Mouse (Mus musculus) heart, postnatal 25 days (tissue): ENCODE data around the gene Sertad4. TPM values are rescaled to one million over a fixed set of nuclear protein-coding genes. Genes with fewer than 3 reads are reported as not detected.
A peak's percentile ranks its signal among the peaks of the same experiment; 100 is the strongest.

Experiments used
- DNase-seq: peaks from one replicate; pipeline ENCODE4 v3.0.0; 2022; ENCODE audit warnings: low spot score
- intact Hi-C: fragments of 180-260 bp; cut with DNase I; formaldehyde crosslinking; loops from one replicate; pipeline ENCODE4 v1.15.1; 2025
- total RNA-seq, 2 experiments: library from RNA; stranded (reverse); gene quantifications; 2 replicates each; pipeline ENCODE4 v1.2.3; 2021

Sertad4 gene
- total RNA-seq, result 1 to 10 TPM; 3.9 to 5.7 TPM

DNA sequence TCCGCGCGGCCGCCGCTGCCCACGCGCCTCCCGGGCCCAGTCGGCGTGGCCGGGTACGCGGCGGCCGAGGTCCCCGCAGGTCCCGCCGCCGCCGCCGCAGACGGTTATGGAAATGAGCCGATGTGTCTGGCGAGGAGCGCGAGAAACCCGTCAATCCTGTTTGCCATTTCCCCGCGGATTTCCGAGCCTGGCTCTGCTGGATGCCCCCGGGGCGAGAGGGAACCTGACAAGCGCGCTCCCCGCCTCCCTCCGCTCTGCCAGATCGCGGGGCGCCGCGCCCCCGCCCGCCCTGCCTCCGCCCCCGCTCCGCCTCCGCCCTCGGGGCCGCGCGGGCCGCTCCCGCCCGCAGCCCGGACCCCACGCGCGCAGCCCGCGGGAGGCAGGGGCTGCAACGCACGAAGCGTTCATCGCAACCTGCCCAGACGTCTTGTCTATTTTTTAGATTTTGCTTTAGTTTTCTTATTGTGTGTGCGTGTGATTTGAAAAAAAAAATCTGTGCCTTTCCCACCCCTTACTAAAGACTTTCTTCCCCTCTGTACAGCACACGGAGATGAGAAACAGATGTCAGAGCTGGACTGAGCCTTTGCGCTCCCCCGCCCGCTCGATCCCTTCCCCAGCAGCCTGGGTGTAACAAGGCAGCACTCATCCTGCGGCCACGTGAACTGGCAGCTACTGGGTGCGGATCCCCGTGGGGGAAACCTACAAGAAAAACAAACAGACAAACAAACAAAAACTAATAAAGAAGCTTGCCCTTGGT, at the start of gene Sertad4:
TSS of gene Sertad4 (minus strand) at position 283 of the 757 bp plus-strand sequence.
- intact Hi-C loops, result no loop called here
- DNase-seq, result peak; percentile 49

DNA sequence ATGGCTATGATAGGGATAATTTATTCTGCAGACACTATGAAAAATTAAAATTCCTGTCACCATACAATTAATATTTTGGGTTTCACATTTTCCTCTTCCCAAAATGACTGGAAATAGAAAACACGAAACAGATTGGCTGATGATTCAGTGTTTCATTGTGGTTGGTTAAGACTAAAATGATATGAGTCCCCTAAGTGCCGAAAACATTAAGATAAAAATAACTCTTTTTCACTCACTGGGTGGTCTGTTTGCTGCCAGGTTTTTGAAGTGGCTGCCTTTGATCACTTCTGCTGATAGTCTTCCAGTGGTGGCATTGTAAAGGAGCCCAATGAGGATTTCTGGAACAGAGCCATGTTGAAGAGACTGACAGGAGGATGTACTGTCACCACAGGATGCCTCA, 46.0 kb upstream of the Sertad4 start:
- intact Hi-C loops, result no loop called here
- DNase-seq, result no peak

DNA sequence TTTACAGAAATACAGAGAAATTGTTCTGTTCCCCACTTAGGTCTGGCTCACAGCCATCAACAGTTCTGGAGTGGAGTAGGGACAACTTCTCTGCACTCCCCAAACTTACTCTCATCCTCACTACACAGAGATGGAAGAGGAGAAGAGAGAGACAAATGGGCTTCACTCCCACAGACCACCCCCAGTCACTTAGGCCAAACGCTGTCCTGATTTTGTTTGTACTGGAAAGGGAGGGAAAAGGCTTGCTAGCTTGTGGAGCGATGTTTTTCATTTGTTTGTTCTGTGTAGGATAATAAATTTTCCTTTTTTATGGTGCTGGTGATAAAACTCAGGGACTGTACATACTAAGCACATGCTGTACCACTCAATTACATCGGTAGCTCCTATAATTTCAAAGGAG, 45.4 kb upstream of the Sertad4 start:
- intact Hi-C loops, result no loop called here
- DNase-seq, result no peak

DNA sequence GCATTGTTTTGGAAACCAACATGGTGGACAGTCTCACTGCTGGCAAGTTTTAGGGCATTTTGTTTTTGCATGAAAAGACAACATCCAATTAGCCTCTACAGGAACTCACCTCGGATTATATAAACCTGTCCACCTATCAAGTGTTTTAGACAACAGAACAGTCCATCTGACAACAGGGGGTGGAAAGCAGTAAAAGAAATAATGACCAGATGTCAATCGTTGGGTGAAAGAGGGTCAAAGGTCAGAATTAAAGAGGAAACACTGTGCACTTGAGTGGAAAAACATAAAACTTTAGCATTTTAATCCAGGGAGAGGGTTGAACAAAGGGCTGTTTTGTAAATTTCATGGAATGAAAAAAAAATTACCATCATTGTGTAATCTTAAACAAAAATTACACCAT, 43.2 kb upstream of the Sertad4 start:
- intact Hi-C loops, result loop anchor here (5.0 kb wide), 1 partner anchor 116 kb away; no protein-coding TSS in a partner anchor
- DNase-seq, result no peak

DNA sequence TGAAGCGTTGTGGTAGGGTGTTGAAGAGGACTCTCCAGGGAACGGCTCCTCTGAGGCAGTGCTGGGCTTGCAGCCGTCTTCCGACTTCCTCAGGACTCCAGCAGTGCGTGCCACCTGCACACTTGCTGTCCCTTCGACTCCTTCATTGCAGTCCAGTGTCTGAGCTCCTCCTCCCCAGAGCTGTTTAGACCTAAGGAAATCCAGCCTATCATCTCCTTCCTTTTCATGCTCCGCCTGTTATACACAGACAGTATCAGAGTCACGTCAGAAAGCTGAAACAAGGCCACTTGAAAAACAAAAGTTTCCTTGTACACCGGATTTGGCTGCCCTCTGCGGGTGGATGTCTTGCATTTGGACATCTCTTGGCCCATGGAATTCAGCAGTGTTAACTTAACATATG, 41.7 kb upstream of the Sertad4 start:
- DNase-seq, result peak; percentile 27
- intact Hi-C loops, result loop anchor here (5.0 kb wide), 1 partner anchor 115 kb away; no protein-coding TSS in a partner anchor

DNA sequence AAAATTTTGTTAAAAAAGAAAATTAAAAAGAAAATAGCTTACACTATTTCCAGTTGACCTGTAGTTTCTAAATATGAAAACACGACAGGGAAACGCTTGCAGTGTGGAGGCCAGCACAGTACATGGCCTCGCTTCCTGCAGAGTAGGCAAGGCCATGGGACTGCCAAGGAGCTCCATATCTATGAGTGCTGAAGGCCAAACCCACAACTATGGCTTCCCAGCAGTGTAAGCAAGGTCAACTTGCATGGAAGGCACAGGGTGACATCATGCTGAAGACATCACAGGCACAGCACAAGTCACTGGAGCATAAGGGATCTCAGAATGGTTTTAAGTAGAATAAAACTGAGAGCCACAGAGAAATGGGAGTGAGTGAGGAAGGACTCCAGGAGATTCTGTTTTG, 40.5 kb upstream of the Sertad4 start:
- no peak for DNase-seq
- intact Hi-C loops, result loop anchor here (5.0 kb wide), 1 partner anchor 114 kb away; no protein-coding TSS in a partner anchor

DNA sequence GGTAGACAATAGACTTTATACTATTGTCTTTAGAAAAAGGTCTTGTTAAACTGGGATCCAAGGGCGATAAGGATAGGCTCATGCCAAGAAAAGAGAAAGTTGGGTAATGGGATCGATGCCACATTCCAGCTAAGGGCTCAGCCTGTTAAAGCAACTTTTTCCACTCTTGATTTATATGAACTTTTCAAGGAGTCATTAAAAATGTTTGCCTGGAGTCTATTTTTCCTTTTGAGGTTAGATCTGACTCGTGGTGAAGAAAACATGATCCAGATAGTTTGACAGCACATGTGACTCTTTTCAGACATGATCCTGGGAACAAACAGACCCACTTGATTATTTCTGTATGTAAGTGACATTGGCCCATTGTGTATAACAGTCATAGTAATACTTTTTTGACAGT, 35.2 kb upstream of the Sertad4 start:
- intact Hi-C loops, result no loop called here
- no peak for DNase-seq

DNA sequence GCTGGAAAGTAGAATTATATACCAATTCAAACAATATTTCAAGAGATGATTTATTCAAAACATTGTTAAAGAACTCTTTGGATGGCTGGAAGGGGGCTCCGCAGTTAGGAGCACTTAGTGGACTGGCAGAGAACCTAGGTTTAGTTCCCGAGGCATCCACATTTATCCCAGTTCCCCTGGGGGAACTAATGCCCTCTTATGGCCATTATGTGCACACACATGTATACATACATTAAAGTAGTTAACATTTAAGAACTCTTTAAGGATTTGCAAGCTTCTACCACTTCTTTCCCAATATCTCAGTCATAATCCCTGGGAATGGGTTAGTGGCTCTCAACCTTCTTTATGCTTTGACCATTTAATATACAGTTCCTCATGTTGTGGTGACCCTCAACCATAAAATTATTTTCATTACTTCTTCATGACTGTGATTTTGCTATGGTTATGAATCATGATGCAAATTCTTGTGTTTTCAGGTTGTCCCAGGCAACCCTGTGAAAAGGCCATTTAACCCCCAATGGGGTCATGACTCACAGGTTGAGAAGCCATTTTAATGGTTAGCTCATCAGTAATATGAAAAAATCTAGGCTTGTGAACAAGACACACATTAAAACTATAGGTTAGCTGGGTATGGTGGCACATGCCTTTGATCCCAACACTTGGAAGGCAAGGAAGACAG, 27.2 kb upstream of the Sertad4 start:
- intact Hi-C loops, result no loop called here
- no peak for DNase-seq

DNA sequence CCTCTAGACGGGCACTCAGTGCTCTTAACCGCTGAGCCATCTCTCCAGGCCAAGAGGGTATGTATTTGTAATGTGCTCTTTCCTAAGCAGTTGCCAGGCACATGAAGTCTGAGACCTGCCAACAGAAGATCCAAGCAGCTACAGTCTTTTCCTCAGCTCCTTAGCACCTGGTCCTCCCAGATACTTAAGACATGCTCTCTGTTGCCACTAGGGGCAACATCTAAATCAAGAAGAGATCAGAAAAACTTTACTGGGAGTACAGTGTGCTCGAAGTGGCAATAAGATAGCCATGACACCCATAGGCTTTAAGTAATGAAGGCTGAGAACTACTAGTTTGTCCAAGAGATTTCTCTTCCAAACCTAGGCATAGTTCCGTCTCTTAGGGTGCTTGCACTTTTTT, 24.6 kb upstream of the Sertad4 start:
- intact Hi-C loops, result no loop called here
- DNase-seq, result no peak

DNA sequence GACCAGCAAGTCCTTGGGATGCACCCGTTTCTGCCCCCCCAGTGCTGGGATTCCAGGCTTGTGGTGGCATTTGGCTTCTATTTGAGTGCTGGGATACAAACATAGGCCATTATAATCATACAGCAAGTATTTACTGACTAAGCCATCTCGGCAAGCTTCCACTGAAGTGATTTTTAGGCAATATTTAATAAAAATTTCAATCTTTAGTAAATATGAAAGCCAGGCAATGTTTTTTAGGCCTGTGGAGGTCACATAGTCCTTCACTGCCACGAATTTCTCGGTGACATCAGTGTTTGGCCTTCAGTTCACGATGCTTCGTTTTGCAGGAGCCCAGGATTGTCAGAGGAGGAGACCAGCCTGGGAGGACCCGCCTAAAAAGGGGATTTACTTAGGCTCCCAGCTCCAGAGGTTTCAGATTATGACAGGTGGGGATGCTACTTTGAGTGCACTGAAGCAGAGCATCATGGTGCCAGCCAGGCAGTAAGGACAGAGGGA, 23.6 kb upstream of the Sertad4 start:
- intact Hi-C loops, result no loop called here
- no peak for DNase-seq

DNA sequence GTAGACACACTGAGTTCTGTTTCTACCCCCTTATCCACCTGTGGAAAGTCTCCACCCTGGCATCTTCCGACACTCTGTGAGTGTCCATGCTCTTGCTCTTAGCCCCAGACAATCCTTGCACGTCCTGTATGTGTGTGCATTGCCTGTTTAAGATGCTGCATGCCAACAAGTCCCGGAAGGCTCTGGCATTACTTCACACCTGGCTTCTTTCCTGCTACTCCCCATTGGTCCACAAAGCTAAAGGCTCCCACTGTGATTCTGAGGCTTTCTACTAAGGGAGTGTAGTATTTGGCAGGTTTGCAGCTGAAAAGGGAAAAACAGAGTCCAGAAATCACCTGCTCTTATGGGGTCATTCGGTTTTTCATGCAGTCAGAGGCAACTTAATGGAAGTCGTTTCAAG, 17.3 kb upstream of the Sertad4 start:
- no peak for DNase-seq
- intact Hi-C loops, result no loop called here

DNA sequence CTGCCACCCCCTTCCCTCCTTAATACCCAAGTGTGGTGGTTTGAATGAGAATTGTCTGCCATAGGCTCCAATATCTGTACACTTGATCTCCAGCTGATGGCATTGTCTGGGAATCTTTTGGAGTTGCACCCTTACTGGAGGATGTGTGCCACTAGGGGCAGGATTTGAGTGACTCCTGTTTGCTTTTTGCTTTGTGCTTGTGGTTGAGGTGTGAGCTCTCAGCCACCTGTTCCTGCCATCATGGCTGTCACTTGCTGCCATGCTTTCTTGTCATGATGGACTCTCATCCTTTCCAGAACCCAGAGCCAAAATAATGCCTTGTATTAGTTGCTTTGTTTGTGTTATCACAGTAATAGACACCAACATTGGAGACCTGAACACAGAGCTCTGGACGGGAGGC, 14.2 kb upstream of the Sertad4 start:
- no peak for DNase-seq
- intact Hi-C loops, result no loop called here

DNA sequence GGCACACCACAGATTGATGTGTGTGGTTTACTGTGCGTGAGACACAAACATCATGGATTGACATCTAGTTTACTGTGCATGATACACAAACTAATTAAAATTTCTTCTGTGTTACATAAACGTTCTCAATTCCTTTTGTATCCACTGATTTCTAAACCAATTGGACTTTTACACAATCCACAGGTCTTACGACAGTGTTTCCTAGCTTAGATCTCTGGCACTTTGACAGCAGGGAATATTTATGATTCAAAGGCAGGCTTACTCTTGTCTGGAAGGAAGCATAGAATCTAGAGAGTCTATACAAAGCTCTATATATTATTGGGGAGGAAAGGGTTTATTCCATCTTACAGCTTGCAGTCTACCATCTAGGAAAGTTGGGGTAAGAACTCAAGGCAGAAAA, 8.9 kb upstream of the Sertad4 start:
- DNase-seq, result no peak
- intact Hi-C loops, result no loop called here

DNA sequence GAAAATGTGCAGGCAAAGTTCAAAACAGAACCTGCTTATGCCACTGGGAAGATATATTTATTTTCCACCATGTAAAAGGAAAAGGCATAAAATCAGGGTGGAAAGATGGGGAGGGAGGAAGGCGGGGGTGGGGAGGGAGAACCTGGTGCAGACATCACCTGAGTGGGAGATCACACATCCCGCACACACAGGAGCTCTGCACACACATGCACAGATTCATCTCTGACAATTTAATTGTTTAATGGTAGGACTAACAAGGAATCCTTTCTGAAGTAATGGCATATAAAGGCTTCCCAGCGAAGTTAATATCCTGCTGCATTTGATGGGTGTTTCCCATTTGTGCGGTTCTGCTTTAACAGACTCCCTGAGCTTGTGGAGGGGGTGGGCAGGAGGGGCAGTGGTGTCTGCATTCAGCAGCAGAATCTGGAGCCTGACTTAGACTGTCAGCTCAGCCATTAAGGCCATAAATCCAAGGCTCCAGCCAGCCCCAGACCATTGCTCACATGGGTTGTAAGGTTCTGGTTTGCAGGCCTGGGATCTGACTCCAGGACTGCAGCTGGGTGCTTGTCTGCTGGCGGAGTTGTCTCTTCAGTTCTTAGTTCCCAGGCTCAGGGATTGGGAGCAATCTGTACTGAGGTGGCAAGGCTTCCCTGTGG, 5.9 kb upstream of the Sertad4 start:
- intact Hi-C loops, result no loop called here
- DNase-seq, result no peak

DNA sequence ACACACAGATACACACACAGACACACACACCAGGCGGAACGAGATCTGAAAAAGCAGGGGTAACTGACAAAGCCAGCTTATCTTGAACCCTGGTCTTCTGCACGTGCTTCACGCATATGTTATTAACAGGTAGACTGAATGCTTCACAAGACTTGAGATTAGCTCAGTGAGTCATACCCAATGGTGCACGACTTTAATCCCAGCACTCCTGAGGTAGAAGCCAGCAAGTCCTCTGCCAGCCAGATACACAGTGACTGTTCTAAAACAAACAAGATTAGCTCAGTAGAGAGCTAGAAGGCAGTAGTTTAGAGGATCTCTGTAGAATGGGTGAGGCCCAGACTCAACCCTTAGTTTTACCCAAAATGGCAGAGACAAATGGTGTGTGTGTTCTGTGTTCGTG, 4.7 kb upstream of the Sertad4 start:
- intact Hi-C loops, result no loop called here

DNA sequence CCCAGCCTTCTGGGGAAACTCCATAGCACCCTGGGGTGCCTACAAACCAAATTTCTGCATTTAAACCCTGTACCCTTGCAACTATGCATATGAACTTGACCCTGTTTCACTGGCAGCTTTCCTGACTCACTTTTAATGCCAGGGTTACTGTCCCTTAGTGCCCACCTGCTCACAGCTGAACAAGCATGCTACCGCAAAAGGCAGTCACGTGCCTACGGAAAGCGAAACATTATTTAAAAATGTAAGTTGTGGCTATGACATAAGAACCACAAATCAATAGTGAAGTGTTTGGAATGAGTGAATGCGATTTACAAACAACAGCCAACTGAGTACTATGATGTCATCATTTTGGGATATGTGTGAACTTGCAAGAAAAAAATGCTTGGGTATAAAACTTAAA, 2.0 kb upstream of the Sertad4 start:
- intact Hi-C loops, result no loop called here
- no peak for DNase-seq

More for the DNA sequence above, 4.7 kb upstream of the Sertad4 start:
- no peak for DNase-seq

DNA sequence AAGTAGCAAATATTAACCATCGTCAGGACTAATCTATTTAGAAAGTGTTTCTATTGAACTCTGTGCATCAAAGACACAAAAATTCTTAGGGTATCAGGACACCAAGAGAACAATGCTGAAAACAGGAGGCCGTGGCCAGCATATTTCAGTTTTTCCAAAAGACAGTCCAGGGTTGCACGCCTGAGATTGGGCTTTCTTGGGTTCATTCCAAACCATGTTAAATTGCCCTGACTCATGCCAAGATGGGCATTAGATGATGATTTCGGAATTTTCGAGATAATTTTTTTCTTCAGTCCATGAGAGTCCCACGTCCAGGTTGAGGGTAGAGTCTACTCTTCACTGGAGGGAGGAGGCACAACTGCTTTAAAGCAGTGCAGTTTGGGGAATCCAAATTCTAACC, 1.4 kb upstream of the Sertad4 start:
- intact Hi-C loops, result no loop called here
- DNase-seq, result no peak

DNA sequence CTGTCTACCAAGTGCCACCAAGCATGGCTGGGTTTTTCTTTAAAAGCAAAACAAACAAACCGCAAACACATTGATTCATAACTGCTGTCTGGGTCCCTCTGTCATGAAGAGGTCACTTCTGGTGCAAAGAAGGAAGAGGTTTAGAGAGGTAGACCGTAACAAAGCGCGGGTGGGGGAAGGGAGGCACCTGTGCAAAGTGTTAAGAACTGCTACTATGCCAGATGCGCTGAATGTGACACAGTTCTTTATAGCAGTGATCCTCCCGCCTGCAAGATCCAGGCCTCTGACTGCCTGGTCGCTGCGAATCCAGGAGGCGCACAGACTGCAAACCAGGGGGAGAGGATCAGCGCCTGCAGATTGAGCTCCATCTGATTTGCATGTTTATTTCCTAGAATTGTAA, 855 bp upstream of the Sertad4 start:
- intact Hi-C loops, result no loop called here
- DNase-seq, result no peak

DNA sequence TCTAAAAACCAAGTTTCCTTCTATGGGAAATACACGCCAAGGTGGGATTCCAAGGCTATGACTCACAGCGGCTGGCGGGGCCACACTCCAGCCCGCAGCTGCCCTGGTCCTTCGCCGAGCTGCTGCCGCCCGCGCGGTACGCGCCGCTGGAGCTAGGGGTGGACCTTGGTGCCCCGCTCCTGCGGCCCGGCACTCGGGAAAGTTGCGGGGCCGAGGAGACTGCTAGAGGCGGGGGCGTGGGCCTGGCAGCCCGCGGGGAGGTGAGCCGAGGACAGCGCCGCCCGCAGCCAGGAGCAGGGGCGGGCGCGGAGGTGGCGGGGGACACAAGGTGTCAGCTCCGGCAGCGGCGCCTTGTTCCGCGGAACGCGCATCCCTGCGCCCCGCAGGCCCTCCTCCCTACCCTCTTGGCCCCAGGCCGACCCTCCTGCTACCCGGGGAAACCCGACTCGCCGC, 711 bp downstream of the Sertad4 start:
- peak; percentile 49 for DNase-seq

DNA sequence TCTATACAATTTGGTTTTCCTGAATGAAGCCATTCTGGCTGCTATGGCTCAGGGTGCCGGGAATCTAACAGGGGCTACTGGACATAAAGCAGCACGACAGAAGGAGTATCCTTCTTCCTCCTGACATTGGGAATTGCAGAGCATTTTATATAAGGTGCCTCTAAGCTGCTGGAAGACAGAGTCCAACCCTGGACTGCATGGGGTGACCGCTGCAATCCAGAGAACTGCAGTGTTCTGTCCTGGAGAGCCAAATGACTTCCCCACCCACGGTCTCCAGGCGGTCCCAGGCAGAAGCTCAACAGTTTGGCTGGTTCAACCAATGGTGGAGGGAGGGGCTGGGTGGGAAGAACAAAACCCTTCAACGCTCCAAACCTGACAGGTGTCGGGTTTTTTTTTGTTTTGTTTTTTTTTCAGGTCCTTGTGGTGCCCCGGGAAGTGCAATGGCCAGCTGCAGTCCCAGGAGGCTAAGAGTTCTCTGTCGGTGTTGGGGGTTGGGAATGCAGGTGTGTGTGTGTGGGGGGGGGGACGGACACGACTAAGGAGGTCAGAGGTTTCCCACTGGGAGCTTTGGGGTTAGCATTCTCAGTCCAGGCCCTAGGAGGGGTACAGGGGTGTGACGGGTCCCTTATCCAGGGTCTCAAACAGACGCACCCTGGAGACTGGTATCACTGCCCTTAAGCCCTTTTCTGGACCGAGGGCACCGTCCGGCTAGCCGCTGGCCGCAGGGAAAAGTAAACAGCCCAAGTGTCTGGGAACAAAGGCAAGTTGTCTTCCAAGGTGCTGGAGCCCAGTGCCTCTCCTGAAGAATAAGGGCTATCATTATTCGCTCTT, 1.4 kb downstream of the Sertad4 start:
- intact Hi-C loops, result loop anchor here (5.0 kb wide), 1 partner anchor 67 kb away; no protein-coding TSS in a partner anchor
- no peak for DNase-seq

More for the DNA sequence above, 711 bp downstream of the Sertad4 start:
- intact Hi-C loops, result loop anchor here (5.0 kb wide), 1 partner anchor 68 kb away; no protein-coding TSS in a partner anchor
